Mouse (Mus musculus) hindbrain, postnatal 0 days (tissue): Measurements from ENCODE around the gene Ice2. TPM values are rescaled to one million over a fixed set of nuclear protein-coding genes. Genes with fewer than 3 reads are reported as not detected.

Source experiments
- ATAC-seq: fragments of 200-750 bp; cut with Nextera tagmentation; 2 replicates; pipeline ENCODE4 v1.8.0; 2017; ENCODE audit warnings: mild to moderate bottlenecking, moderate TSS enrichment, moderate library complexity
- DNase-seq: peaks from one replicate; pipeline ENCODE4 v3.0.0-alpha.2; 2015; ENCODE audit warnings: low spot score
- H3K27ac ChIP-seq: fragments of 300-500 bp; sonication (generic); 2 replicates; pipeline ENCODE4 v1.5.1; 2014; ENCODE audit warnings: mild to moderate bottlenecking
- H3K27me3 ChIP-seq: fragments of 300-500 bp; sonication (generic); 2 replicates; pipeline ENCODE4 v1.6.1; 2014; ENCODE audit warnings: low read length, mixed read lengths; ENCODE audit not compliant: insufficient read depth
- H3K36me3 ChIP-seq: fragments of 300-500 bp; sonication (generic); 2 replicates; pipeline ENCODE4 v1.6.1; 2014; ENCODE audit warnings: low read length, mixed read lengths; ENCODE audit not compliant: insufficient read depth
- H3K4me1 ChIP-seq: fragments of 300-500 bp; sonication (generic); 2 replicates; pipeline ENCODE4 v1.6.1; 2014; ENCODE audit warnings: antibody characterized with exemption, low read length, mixed read lengths; ENCODE audit not compliant: insufficient read depth
- H3K4me2 ChIP-seq: fragments of 300-500 bp; sonication (generic); 2 replicates; pipeline ENCODE4 v1.6.1; 2014; ENCODE audit warnings: low read depth, mild to moderate bottlenecking, low read length, moderate library complexity, mixed read lengths
- H3K4me3 ChIP-seq: fragments of 300-500 bp; sonication (generic); 2 replicates; pipeline ENCODE4 v1.5.1; 2014; ENCODE audit warnings: low read length
- H3K9ac ChIP-seq: fragments of 300-500 bp; sonication (generic); replicated peaks from 2 replicates; pipeline ENCODE4 v1.6.1; 2014; ENCODE audit warnings: mild to moderate bottlenecking, low read length, moderate library complexity, mixed read lengths
- H3K9me3 ChIP-seq: fragments of 300-500 bp; sonication (generic); 2 replicates; pipeline ENCODE4 v1.6.1; 2016; ENCODE audit warnings: low read length, mixed read lengths
- CTCF ChIP-seq: IDR thresholded peaks from 2 replicates; pipeline ENCODE4 v1.5.1; 2016; ENCODE audit warnings: antibody characterized with exemption, control low read depth, low read depth
- WGBS: fragments of 180-500 bp; shearing (Covaris S2); extraction: QIAGEN DNeasy Blood & Tissue Kit; methylation state at CpG from one replicate; pipeline ENCODE4 v1.1.7; 2014; 5-methylcytosine and 5-hydroxymethylcytosine counted together
- polyA plus RNA-seq: library from polyadenylated mRNA; unstranded; fragments of >200 nt; fragmentation: Nextera tagmentation; extraction: Ambion mirVana; gene quantifications from 2 replicates; pipeline ENCODE4 v1.2.1, GENCODE M21; 2015
- total RNA-seq: library from RNA; depleted of rRNA; stranded (reverse); fragments of >200 nt; gene quantifications from 2 replicates; pipeline ENCODE4 v1.2.3, GENCODE M21; 2014

Gene Ice2
- total and polyA plus RNA-seq, 2 experiments from 2014 or later = 7.3 to 9.1 TPM

- 77% methylated on average over 1 of the region's 1 CpGs for WGBS
Observed at GRCm38 (mm10) chr9:69380546-69380945, 17.2 kb upstream of the Ice2 start.

GRCm38 (mm10) chr9:69381741-69382140 lies 16.0 kb upstream of the Ice2 start:
- no peak; the same call in 1 of the 2 replicates for TF ChIP-seq CTCF
- peaks cover 3% of the 10 kb centered on the region; the same call in 1 of the 2 replicates for H3K36me3 ChIP-seq
- no peaks in the 10 kb centered on the region for H3K27me3 ChIP-seq
- ATAC-seq (no peak), DNase-seq (no peak)
- no peaks in the 10 kb centered on the region for H3K4me1 ChIP-seq
- WGBS = 64% methylated on average over 7 of the region's 7 CpGs
- no peak overlapping the region for H3K27ac ChIP-seq
- no peak overlapping the region for H3K9ac ChIP-seq
- no peak overlapping the region for H3K4me2 ChIP-seq
- no peak overlapping the region for H3K4me3 ChIP-seq
- no peaks in the 10 kb centered on the region for H3K9me3 ChIP-seq

More at GRCm38 (mm10) chr9:69380546-69380945, 17.2 kb upstream of the Ice2 start:
- Histone ChIP-seq H3K27me3 (no peaks in the 10 kb centered on the region), H3K27ac (no peak overlapping the region), H3K36me3 (peaks cover 11% of the 10 kb centered on the region; the same call in 1 of the 2 replicates), H3K4me3 (no peak overlapping the region), H3K4me2 (no peak overlapping the region), H3K9ac (no peak overlapping the region), H3K4me1 (no peaks in the 10 kb centered on the region), H3K9me3 (no peaks in the 10 kb centered on the region)
- no peak for ATAC-seq
- no peak for TF ChIP-seq CTCF
- DNase-seq = no peak

DNA sequence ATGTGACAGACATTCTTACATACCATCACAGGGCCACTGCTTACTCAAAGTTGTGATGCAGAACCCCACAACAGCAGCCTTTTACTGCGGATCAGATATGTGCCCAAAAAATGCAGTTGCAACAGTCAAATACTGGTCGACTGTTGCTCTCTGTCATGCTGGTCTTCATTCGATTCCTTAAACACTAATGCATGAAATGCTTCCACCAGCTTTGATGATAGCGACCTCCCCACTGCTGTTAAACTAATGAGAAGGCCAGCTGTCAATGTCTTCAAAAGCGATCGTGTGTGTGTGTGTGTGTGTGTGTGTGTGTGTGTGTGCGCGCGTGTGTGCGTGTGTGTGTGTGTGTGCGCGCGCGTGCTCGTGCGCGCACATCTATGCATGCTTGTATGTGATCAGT lies 13.2 kb upstream of the Ice2 start:
- WGBS = 88% methylated on average over 17 of the region's 17 CpGs
- H3K4me2 ChIP-seq = no peak overlapping the region
- no peaks in the 10 kb centered on the region for H3K9me3 ChIP-seq
- H3K27me3 ChIP-seq = no peaks in the 10 kb centered on the region
- H3K4me1 ChIP-seq = no peaks in the 10 kb centered on the region
- H3K27ac ChIP-seq = no peak overlapping the region
- H3K9ac ChIP-seq = no peak overlapping the region
- ATAC-seq = no peak
- H3K4me3 ChIP-seq = no peak overlapping the region
- no peak for TF ChIP-seq CTCF
- H3K36me3 ChIP-seq = no peaks in the 10 kb centered on the region
- no peak for DNase-seq

GRCm38 (mm10) chr9:69384905-69385304 lies 12.8 kb upstream of the Ice2 start:
- TF ChIP-seq CTCF = no peak
- 60% methylated on average over 1 of the region's 1 CpGs for WGBS
- ATAC-seq (no peak), DNase-seq (no peak)
- Histone ChIP-seq H3K4me2 (no peak overlapping the region), H3K27ac (no peak overlapping the region), H3K9ac (no peak overlapping the region), H3K4me3 (no peak overlapping the region), H3K27me3 (no peaks in the 10 kb centered on the region), H3K9me3 (no peaks in the 10 kb centered on the region), H3K4me1 (no peaks in the 10 kb centered on the region), H3K36me3 (no peaks in the 10 kb centered on the region)

DNA sequence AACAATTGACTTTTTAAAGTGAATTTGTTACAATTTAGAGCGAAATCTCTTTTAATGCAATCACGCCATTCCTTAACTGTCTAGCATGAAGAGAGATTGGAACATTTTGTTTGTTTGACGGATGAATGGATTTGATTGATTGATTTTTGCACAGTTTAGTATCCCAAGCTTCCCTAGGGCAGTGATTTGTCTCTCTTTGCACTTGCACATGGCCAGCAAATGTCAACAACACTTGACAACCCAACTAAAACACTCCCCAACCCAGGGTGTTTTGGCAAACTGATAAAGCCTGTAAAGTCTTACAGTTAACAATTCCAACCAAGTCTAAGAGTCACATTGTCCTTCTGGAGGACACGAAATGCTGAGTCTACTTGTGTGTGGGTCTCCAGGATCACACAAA lies 10.4 kb upstream of the Ice2 start:
- Histone ChIP-seq H3K9me3 (no peaks in the 10 kb centered on the region), H3K4me3 (no peak overlapping the region), H3K36me3 (no peaks in the 10 kb centered on the region), H3K27ac (no peak overlapping the region), H3K4me2 (no peak overlapping the region), H3K27me3 (no peaks in the 10 kb centered on the region), H3K9ac (no peak overlapping the region), H3K4me1 (no peaks in the 10 kb centered on the region)
- 78% methylated on average over 4 of the region's 4 CpGs for WGBS
- no peak for TF ChIP-seq CTCF
- no peak for DNase-seq
- ATAC-seq = no peak

GRCm38 (mm10) chr9:69390631-69391030 lies 7.1 kb upstream of the Ice2 start:
- no peak overlapping the region for H3K4me2 ChIP-seq
- no peak for ATAC-seq
- no peaks in the 10 kb centered on the region for H3K9me3 ChIP-seq
- no peak overlapping the region for H3K9ac ChIP-seq
- H3K4me1 ChIP-seq = no peaks in the 10 kb centered on the region
- no peaks in the 10 kb centered on the region for H3K27me3 ChIP-seq
- H3K27ac ChIP-seq = no peak overlapping the region
- no peaks in the 10 kb centered on the region for H3K36me3 ChIP-seq
- 67% methylated on average over 4 of the region's 4 CpGs for WGBS
- no peak overlapping the region for H3K4me3 ChIP-seq
- no peak for TF ChIP-seq CTCF
- DNase-seq = no peak

DNA sequence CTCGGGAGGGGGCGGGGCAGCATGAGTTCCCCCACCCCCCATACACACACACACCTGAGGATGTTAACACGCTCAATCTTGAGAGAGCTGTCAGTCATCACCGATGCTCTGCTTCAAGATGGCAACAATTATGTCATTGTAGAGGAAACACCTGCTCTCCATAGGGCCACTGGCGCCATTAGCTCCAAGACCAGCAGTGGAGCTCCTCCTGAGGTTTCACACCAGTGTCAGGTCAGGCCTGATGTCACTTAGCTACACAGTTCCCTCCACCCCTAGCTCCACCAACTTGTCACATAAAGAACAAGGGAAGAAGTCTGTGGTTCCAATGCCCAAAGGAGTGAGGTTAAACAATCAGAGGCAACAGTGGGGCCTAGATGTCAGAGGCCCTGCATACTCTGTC lies 3.5 kb upstream of the Ice2 start:
- H3K27me3 ChIP-seq = no peaks in the 10 kb centered on the region
- H3K27ac ChIP-seq = no peak overlapping the region
- H3K4me2 ChIP-seq = no peak overlapping the region
- TF ChIP-seq CTCF = no peak
- DNase-seq (no peak), ATAC-seq (no peak)
- H3K36me3 ChIP-seq = no peaks in the 10 kb centered on the region
- peaks cover 11% of the 10 kb centered on the region; the same call in 1 of the 2 replicates for H3K4me1 ChIP-seq
- no peak overlapping the region for H3K9ac ChIP-seq
- 94% methylated on average over 5 of the region's 5 CpGs for WGBS
- no peaks in the 10 kb centered on the region for H3K9me3 ChIP-seq
- no peak overlapping the region for H3K4me3 ChIP-seq
